Mouse (Mus musculus): ENCODE data around the gene Akap14. TPM values are rescaled to one million over a fixed set of nuclear protein-coding genes. Genes with fewer than 3 reads are reported as not detected.

Gene Akap14
- total and polyA plus RNA-seq, 3 experiments = 0.17 TPM; not detected in 2

- DNase-seq (ENCODE audit: extremely low read depth) = peak; percentile 62
- no peaks in the 10 kb centered on the region for H3K27me3 ChIP-seq (replicated peaks)
- H3K79me2 ChIP-seq (replicated peaks; ENCODE audit: control insufficient read depth, extremely low read depth, insufficient read depth, poor library complexity, severe bottlenecking) = no peaks in the 10 kb centered on the region
- in situ Hi-C loops (cut with MboI; ENCODE audit: low pct_ligation_motif_present, low pct_unique_long_range_greater_than_20kb, low sequenced_read_pairs) (no loop called here), dilution Hi-C loops (cut with MboI; ENCODE audit: extremely low pct_ligation_motif_present, extremely low pct_unique_long_range_greater_than_20kb, low sequenced_read_pairs) (no loop called here)
- H3K4me2 ChIP-seq (ENCODE audit: insufficient read depth, low read depth, poor library complexity, severe bottlenecking) = no peak overlapping the region
- H3K4me3 ChIP-seq (replicated peaks in 1 of 3; ENCODE audit: low read depth in 2 of 3, low read length in 2 of 3, poor library complexity in 1 of 3) = no peak overlapping the region
- H3K9ac ChIP-seq (ENCODE audit: insufficient read depth, low read depth) = no peak overlapping the region
- no peak overlapping the region for H3K27ac ChIP-seq (ENCODE audit: insufficient read depth, low read depth)
- H3K36me3 ChIP-seq (replicated peaks in 1 of 2; ENCODE audit: control insufficient read depth in 1 of 2, insufficient read depth in 1 of 2, low read length in 1 of 2) = peaks cover 6% of the 10 kb centered on the region in 2 experiments
- no peaks in the 10 kb centered on the region for H3K9me3 ChIP-seq (replicated peaks; ENCODE audit: low read length)
- TF ChIP-seq MXI1 (IDR thresholded peaks at IDR 0.05; ENCODE audit: low read depth, low read length) (no peak), RAD21 (IDR thresholded peaks at IDR 0.05; ENCODE audit: low read depth, low read length) (peak; percentile 48), NRF1 (IDR thresholded peaks at IDR 0.05; ENCODE audit: low read depth, low read length) (no peak), MAZ (IDR thresholded peaks at IDR 0.05; ENCODE audit: low read depth, low read length) (no peak), E2F4 (IDR thresholded peaks at IDR 0.05; ENCODE audit: insufficient replicate concordance, low read depth, low read length) (no peak), CTCF (conservative IDR thresholded peaks at IDR 0.05 in 1 of 2, IDR thresholded peaks at IDR 0.05 in 1 of 2; ENCODE audit: low read depth in 2 of 2, low read length in 2 of 2) (peak; percentile 61 to 68; a peak in 3 of 4 replicates), MEF2A (IDR thresholded peaks at IDR 0.05; ENCODE audit: borderline replicate concordance, low read depth, low read length) (no peak), SMC3 (IDR thresholded peaks at IDR 0.05; ENCODE audit: low read depth, low read length) (peak; percentile 36)
- H3K4me1 ChIP-seq (ENCODE audit: control insufficient read depth in 1 of 2, insufficient read depth in 2 of 2) = peaks cover 3 to 5% of the 10 kb centered on the region in 2 experiments; a peak in 3 of 4 replicates
Measured at GRCm38 (mm10) chrX:37167085-37167484, 1.6 kb downstream of the Akap14 start.

- no peak overlapping the region for H3K27ac ChIP-seq (ENCODE audit: insufficient read depth, low read depth)
- H3K79me2 ChIP-seq (replicated peaks; ENCODE audit: control insufficient read depth, extremely low read depth, insufficient read depth, poor library complexity, severe bottlenecking) = no peaks in the 10 kb centered on the region
- no peak for DNase-seq (ENCODE audit: extremely low read depth)
- no peak overlapping the region for H3K4me3 ChIP-seq (replicated peaks in 1 of 3; ENCODE audit: low read depth in 2 of 3, low read length in 2 of 3, poor library complexity in 1 of 3)
- H3K4me2 ChIP-seq (ENCODE audit: insufficient read depth, low read depth, poor library complexity, severe bottlenecking) = no peak overlapping the region
- TF ChIP-seq ZMIZ1 (IDR thresholded peaks at IDR 0.05; ENCODE audit: low read depth, low read length) = no peak
- TF ChIP-seq MAZ (IDR thresholded peaks at IDR 0.05; ENCODE audit: low read depth, low read length) = no peak
- peaks cover 0 to 3% of the 10 kb centered on the region in 2 experiments; a peak in 1 of 4 replicates for H3K4me1 ChIP-seq (ENCODE audit: control insufficient read depth in 1 of 2, insufficient read depth in 2 of 2)
- no peaks in the 10 kb centered on the region for H3K27me3 ChIP-seq (replicated peaks)
- dilution Hi-C loops (cut with MboI; ENCODE audit: extremely low pct_ligation_motif_present, extremely low pct_unique_long_range_greater_than_20kb, low sequenced_read_pairs) = no loop called here
- H3K9ac ChIP-seq (ENCODE audit: insufficient read depth, low read depth) = no peak overlapping the region
- in situ Hi-C loops (cut with MboI; ENCODE audit: low pct_ligation_motif_present, low pct_unique_long_range_greater_than_20kb, low sequenced_read_pairs) = no loop called here
- peaks cover 6 to 15% of the 10 kb centered on the region in 2 experiments for H3K36me3 ChIP-seq (replicated peaks in 1 of 2; ENCODE audit: control insufficient read depth in 1 of 2, insufficient read depth in 1 of 2, low read length in 1 of 2)
- no peaks in the 10 kb centered on the region for H3K9me3 ChIP-seq (replicated peaks; ENCODE audit: low read length)
Measured at GRCm38 (mm10) chrX:37163115-37163514, 5.5 kb downstream of the Akap14 start.

- no peak for DNase-seq (ENCODE audit: extremely low read depth)
- Histone ChIP-seq H3K27ac (ENCODE audit: insufficient read depth, low read depth) (no peak overlapping the region), H3K9ac (ENCODE audit: insufficient read depth, low read depth) (no peak overlapping the region), H3K4me1 (ENCODE audit: control insufficient read depth in 1 of 2, insufficient read depth in 2 of 2) (peaks cover 0 to 3% of the 10 kb centered on the region in 2 experiments; a peak in 1 of 4 replicates), H3K4me2 (ENCODE audit: insufficient read depth, low read depth, poor library complexity, severe bottlenecking) (no peak overlapping the region), H3K36me3 (replicated peaks in 1 of 2; ENCODE audit: control insufficient read depth in 1 of 2, insufficient read depth in 1 of 2, low read length in 1 of 2) (peaks cover 9 to 25% of the 10 kb centered on the region in 2 experiments), H3K4me3 (replicated peaks in 1 of 3; ENCODE audit: low read depth in 2 of 3, low read length in 2 of 3, poor library complexity in 1 of 3) (no peak overlapping the region), H3K79me2 (replicated peaks; ENCODE audit: control insufficient read depth, extremely low read depth, insufficient read depth, poor library complexity, severe bottlenecking) (no peaks in the 10 kb centered on the region), H3K27me3 (replicated peaks) (no peaks in the 10 kb centered on the region), H3K9me3 (replicated peaks; ENCODE audit: low read length) (no peaks in the 10 kb centered on the region)
- in situ Hi-C loops (cut with MboI; ENCODE audit: low pct_ligation_motif_present, low pct_unique_long_range_greater_than_20kb, low sequenced_read_pairs) (no loop called here), dilution Hi-C loops (cut with MboI; ENCODE audit: extremely low pct_ligation_motif_present, extremely low pct_unique_long_range_greater_than_20kb, low sequenced_read_pairs) (no loop called here)
- no peak for TF ChIP-seq PAX5 (IDR thresholded peaks at IDR 0.05; ENCODE audit: low read length)
- no peak for TF ChIP-seq MXI1 (IDR thresholded peaks at IDR 0.05; ENCODE audit: low read depth, low read length)
- no peak for TF ChIP-seq TCF12 (IDR thresholded peaks at IDR 0.05; ENCODE audit: low read depth, low read length)
- no peak for TF ChIP-seq MYC (IDR thresholded peaks at IDR 0.05; ENCODE audit: low read depth, low read length)
- TF ChIP-seq EP300 (IDR thresholded peaks at IDR 0.05; ENCODE audit: low read length) = no peak
- no peak for TF ChIP-seq RAD21 (IDR thresholded peaks at IDR 0.05; ENCODE audit: low read depth, low read length)
- TF ChIP-seq CHD1 (IDR thresholded peaks at IDR 0.05; ENCODE audit: low read depth, low read length) = no peak
- TF ChIP-seq MAZ (IDR thresholded peaks at IDR 0.05; ENCODE audit: low read depth, low read length) = no peak
- no peak for TF ChIP-seq KAT2A (IDR thresholded peaks at IDR 0.05; ENCODE audit: insufficient replicate concordance, low read length)
- no peak for TF ChIP-seq ZC3H11A (IDR thresholded peaks at IDR 0.05; ENCODE audit: low read depth, low read length)
- TF ChIP-seq HCFC1 (IDR thresholded peaks at IDR 0.05; ENCODE audit: low read depth, low read length) = no peak
- no peak for TF ChIP-seq JUND (conservative IDR thresholded peaks at IDR 0.05; ENCODE audit: low read depth, low read length)
- TF ChIP-seq TBP (conservative IDR thresholded peaks at IDR 0.05; ENCODE audit: low read depth, low read length) = no peak
Measured at GRCm38 (mm10) chrX:37161169-37161568, 7.5 kb downstream of the Akap14 start.

All from CH12.LX (cell line).